ENCODE assay signal across 8 mouse cellular contexts in genomic region chr14:62879497-62879896, GRCm38 (mm10). TPM values are rescaled to one million over a fixed set of nuclear protein-coding genes. Genes with fewer than 3 reads are reported as not detected.
DNase-seq lines count a peak whose midpoint lies in the region; ATAC-seq lines count a peak whose summit lies in the region.

No protein-coding gene starts in this region.

- 16% methylated on average over 5 of the region's 5 CpGs for WGBS in intestine, embryonic 15.5 days

- intact Hi-C loops in left cerebral cortex, postnatal 10 days (cut with DNase I) = no loop called here

- H3K9me3 ChIP-seq in intestine, embryonic 15.5 days = no peaks in the 10 kb centered on the region

- peak; percentile 78 for DNase-seq in adrenal gland, adult 8-10 months
- DNase-seq in embryo, embryonic 11.5 days (ENCODE audit: low read depth, low spot score) = peak; percentile 53
- peak; percentile 45 to 72 for DNase-seq in gastrocnemius, postnatal 4 days (ENCODE audit: low spot score in 2 of 2)
- peak; percentile 80 to 85 for DNase-seq in left cerebral cortex, postnatal 10 days (ENCODE audit: extremely low spot score in 1 of 2, low spot score in 2 of 2)
- peak; percentile 77 for DNase-seq in mesoderm, embryonic 11.5 days (ENCODE audit: low read depth, low spot score)
- peak; percentile 76 for DNase-seq in right cerebral cortex, postnatal 25 days
- DNase-seq in urinary bladder, postnatal 25 days (ENCODE audit: low spot score) = peak; percentile 65

- H3K36me3 ChIP-seq in intestine, embryonic 15.5 days = no peaks in the 10 kb centered on the region

- H3K9ac ChIP-seq in intestine, embryonic 15.5 days = no peak overlapping the region

- H3K27ac ChIP-seq in intestine, embryonic 15.5 days = no peak overlapping the region

- H3K4me3 ChIP-seq in intestine, embryonic 15.5 days (replicated peaks) = no peak overlapping the region

- no peaks in the 10 kb centered on the region for H3K27me3 ChIP-seq in intestine, embryonic 15.5 days (replicated peaks)

- no peak overlapping the region for H3K4me2 ChIP-seq in intestine, embryonic 15.5 days (replicated peaks)

- H3K4me1 ChIP-seq in intestine, embryonic 15.5 days (replicated peaks) = 0 out of 2 replicates have a peak, but pooled peaks cover 6% of the 10 kb centered on the region

- ATAC-seq in intestine, embryonic 15.5 days = peak; percentile 76

RNA-seq across cellular contexts. Expression of gene Wdfy2, which starts 42.0 kb away (rescaled TPM):
- 10 to 100 TPM; 39.7 to 40.5 (median 40.0) TPM for total RNA-seq in adrenal gland, adult 8-10 months (2022)
- total RNA-seq in gastrocnemius, postnatal 4 days (2021) = 10 to 100 TPM; 12.4 to 14.0 TPM
- 4.0 and 4.2 TPM in 2 replicates for polyA plus RNA-seq in intestine, embryonic 15.5 days (2015; fragmentation: Nextera tagmentation; extraction: Ambion mirVana)
- total RNA-seq in left cerebral cortex, postnatal 10 days (2021) = 10 to 100 TPM; 11.3 to 11.8 TPM
